Mouse (Mus musculus): ENCODE results near the gene Ccdc82. TPM values are rescaled to one million over a fixed set of nuclear protein-coding genes. Genes with fewer than 3 reads are reported as not detected.

Ccdc82 gene
- 8.3 and 11.1 TPM in 2 replicates for polyA plus RNA-seq (2014; fragmentation: Nextera tagmentation; extraction: Ambion mirVana)

GRCm38 (mm10) chr9:13246815-13247638 is at the start of gene Ccdc82:
Gene Ccdc82 (plus strand): TSS chr9:13246955.
- Histone ChIP-seq H3K27me3 (replicated peaks; ENCODE audit: control insufficient read depth, insufficient read depth, low read length) (no peaks in the 10 kb centered on the region), H3K9me3 (replicated peaks; ENCODE audit: control insufficient read depth, low read length) (no peaks in the 10 kb centered on the region), H3K36me3 (ENCODE audit: control insufficient read depth, insufficient read depth, low read length) (no peaks in the 10 kb centered on the region), H3K4me2 (ENCODE audit: low read length) (peak within 1 kb of the TSS; percentile 81), H3K27ac (ENCODE audit: low read depth, low read length) (peak within 1 kb of the TSS; percentile 63), H3K4me3 (ENCODE audit: low read depth, low read length) (peak within 1 kb of the TSS; percentile 56), H3K4me1 (ENCODE audit: control insufficient read depth, insufficient read depth, low read length) (peaks cover 16% of the 10 kb centered on the region), H3K9ac (ENCODE audit: low read length) (peak within 1 kb of the TSS; percentile 73)
- peak; percentile 92 for DNase-seq (ENCODE audit: low spot score)
- peak; percentile 97 for ATAC-seq
- 2% methylated on average over 34 of the region's 39 CpGs for WGBS

GRCm38 (mm10) chr9:13200079-13200478 is 46.7 kb upstream of the Ccdc82 start:
- Histone ChIP-seq H3K9ac (ENCODE audit: low read length) (no peak overlapping the region), H3K4me3 (ENCODE audit: low read depth, low read length) (no peak overlapping the region), H3K9me3 (replicated peaks; ENCODE audit: control insufficient read depth, low read length) (no peaks in the 10 kb centered on the region), H3K4me1 (ENCODE audit: control insufficient read depth, insufficient read depth, low read length) (no peaks in the 10 kb centered on the region), H3K36me3 (ENCODE audit: control insufficient read depth, insufficient read depth, low read length) (no peaks in the 10 kb centered on the region), H3K4me2 (ENCODE audit: low read length) (no peak overlapping the region), H3K27me3 (replicated peaks; ENCODE audit: control insufficient read depth, insufficient read depth, low read length) (no peaks in the 10 kb centered on the region), H3K27ac (ENCODE audit: low read depth, low read length) (no peak overlapping the region)
- DNase-seq (ENCODE audit: low spot score) (no peak), ATAC-seq (no peak)
- WGBS: 72% methylated on average over 3 of the region's 3 CpGs

DNA sequence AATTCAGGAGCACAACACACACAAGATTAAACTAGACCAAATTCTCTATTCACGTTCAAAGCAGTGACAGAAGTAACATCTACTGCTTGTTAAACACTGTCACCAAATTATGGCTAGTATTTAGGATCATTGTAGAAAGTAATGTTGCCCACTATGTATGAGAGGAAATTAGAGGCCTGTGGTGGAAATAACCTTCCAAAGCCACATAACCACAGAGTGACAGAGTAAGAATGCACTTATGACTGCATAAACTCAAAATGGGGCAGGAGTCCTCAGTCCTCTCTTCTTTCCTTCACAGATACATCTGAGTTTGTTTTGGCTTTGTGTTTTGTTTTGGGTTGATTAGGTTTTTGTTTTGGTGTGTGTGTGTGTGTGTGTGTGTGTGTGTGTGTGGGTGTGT is 43.6 kb upstream of the Ccdc82 start:
- Histone ChIP-seq H3K4me2 (ENCODE audit: low read length) (no peak overlapping the region), H3K27ac (ENCODE audit: low read depth, low read length) (no peak overlapping the region), H3K27me3 (replicated peaks; ENCODE audit: control insufficient read depth, insufficient read depth, low read length) (no peaks in the 10 kb centered on the region), H3K4me1 (ENCODE audit: control insufficient read depth, insufficient read depth, low read length) (no peaks in the 10 kb centered on the region), H3K9ac (ENCODE audit: low read length) (no peak overlapping the region), H3K36me3 (ENCODE audit: control insufficient read depth, insufficient read depth, low read length) (no peaks in the 10 kb centered on the region), H3K9me3 (replicated peaks; ENCODE audit: control insufficient read depth, low read length) (no peaks in the 10 kb centered on the region), H3K4me3 (ENCODE audit: low read depth, low read length) (no peak overlapping the region)
- DNase-seq (ENCODE audit: low spot score) (no peak), ATAC-seq (no peak)
- 90% methylated on average over 1 of the region's 1 CpGs for WGBS

DNA sequence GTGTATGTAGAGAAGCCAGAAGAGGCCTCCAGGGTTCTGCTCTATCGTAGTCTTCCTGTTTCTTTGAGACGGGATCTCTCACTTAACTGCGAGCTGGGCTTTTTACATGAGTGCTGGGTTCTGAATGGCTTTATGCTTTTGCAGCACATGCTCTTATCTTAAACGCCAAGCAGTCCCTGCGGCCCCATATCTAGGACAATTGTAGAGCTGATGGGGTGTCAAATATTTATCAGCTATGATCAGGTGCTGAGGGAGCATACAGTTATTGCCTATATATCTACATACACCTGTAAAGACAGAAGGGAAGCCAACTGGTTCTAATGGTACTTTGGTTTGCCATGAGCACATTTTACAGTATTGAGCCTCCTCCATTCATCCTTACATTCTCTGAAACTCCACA is 43.1 kb upstream of the Ccdc82 start:
- no peaks in the 10 kb centered on the region for H3K9me3 ChIP-seq (replicated peaks; ENCODE audit: control insufficient read depth, low read length)
- H3K27ac ChIP-seq (ENCODE audit: low read depth, low read length): no peak overlapping the region
- H3K27me3 ChIP-seq (replicated peaks; ENCODE audit: control insufficient read depth, insufficient read depth, low read length): no peaks in the 10 kb centered on the region
- ATAC-seq (no peak), DNase-seq (ENCODE audit: low spot score) (no peak)
- H3K36me3 ChIP-seq (ENCODE audit: control insufficient read depth, insufficient read depth, low read length): no peaks in the 10 kb centered on the region
- 91% methylated on average over 5 of the region's 5 CpGs for WGBS
- no peak overlapping the region for H3K4me2 ChIP-seq (ENCODE audit: low read length)
- no peak overlapping the region for H3K9ac ChIP-seq (ENCODE audit: low read length)
- no peaks in the 10 kb centered on the region for H3K4me1 ChIP-seq (ENCODE audit: control insufficient read depth, insufficient read depth, low read length)
- no peak overlapping the region for H3K4me3 ChIP-seq (ENCODE audit: low read depth, low read length)

- H3K4me1 ChIP-seq (ENCODE audit: control insufficient read depth, insufficient read depth, low read length): no peaks in the 10 kb centered on the region
- no peaks in the 10 kb centered on the region for H3K36me3 ChIP-seq (ENCODE audit: control insufficient read depth, insufficient read depth, low read length)
- no peak overlapping the region for H3K27ac ChIP-seq (ENCODE audit: low read depth, low read length)
- no peaks in the 10 kb centered on the region for H3K9me3 ChIP-seq (replicated peaks; ENCODE audit: control insufficient read depth, low read length)
- no peak overlapping the region for H3K9ac ChIP-seq (ENCODE audit: low read length)
- DNase-seq (ENCODE audit: low spot score): no peak
- H3K27me3 ChIP-seq (replicated peaks; ENCODE audit: control insufficient read depth, insufficient read depth, low read length): no peaks in the 10 kb centered on the region
- no peak for ATAC-seq
- WGBS: 41% methylated on average over 2 of the region's 2 CpGs
- no peak overlapping the region for H3K4me2 ChIP-seq (ENCODE audit: low read length)
- H3K4me3 ChIP-seq (ENCODE audit: low read depth, low read length): no peak overlapping the region
Observed at GRCm38 (mm10) chr9:13206369-13206768, 40.4 kb upstream of the Ccdc82 start.

DNA sequence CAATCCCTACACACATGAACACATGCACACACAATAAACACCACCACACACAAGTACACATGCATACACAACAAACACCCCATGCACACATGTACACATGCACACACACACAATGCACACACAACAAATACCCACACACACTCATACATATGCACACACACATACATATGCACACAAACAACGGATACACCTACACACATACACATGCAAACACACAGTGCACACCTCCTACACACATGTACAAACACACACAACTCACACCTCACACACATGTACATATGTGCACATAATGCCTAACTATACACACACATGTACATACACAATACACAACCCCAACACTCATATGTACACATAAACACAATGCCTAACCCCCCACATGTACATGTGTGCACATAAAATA is 20.9 kb upstream of the Ccdc82 start:
- Histone ChIP-seq H3K9me3 (replicated peaks; ENCODE audit: control insufficient read depth, low read length) (no peaks in the 10 kb centered on the region), H3K4me2 (ENCODE audit: low read length) (no peak overlapping the region), H3K27ac (ENCODE audit: low read depth, low read length) (no peak overlapping the region), H3K27me3 (replicated peaks; ENCODE audit: control insufficient read depth, insufficient read depth, low read length) (no peaks in the 10 kb centered on the region), H3K4me1 (ENCODE audit: control insufficient read depth, insufficient read depth, low read length) (no peaks in the 10 kb centered on the region), H3K4me3 (ENCODE audit: low read depth, low read length) (no peak overlapping the region), H3K9ac (ENCODE audit: low read length) (no peak overlapping the region), H3K36me3 (ENCODE audit: control insufficient read depth, insufficient read depth, low read length) (no peaks in the 10 kb centered on the region)
- DNase-seq (ENCODE audit: low spot score): no peak
- ATAC-seq: no peak
- WGBS: 76% methylated on average over 1 of the region's 1 CpGs

- DNase-seq (ENCODE audit: low spot score) (no peak), ATAC-seq (no peak)
- Histone ChIP-seq H3K4me2 (ENCODE audit: low read length) (no peak overlapping the region), H3K9me3 (replicated peaks; ENCODE audit: control insufficient read depth, low read length) (no peaks in the 10 kb centered on the region), H3K9ac (ENCODE audit: low read length) (no peak overlapping the region), H3K36me3 (ENCODE audit: control insufficient read depth, insufficient read depth, low read length) (no peaks in the 10 kb centered on the region), H3K4me1 (ENCODE audit: control insufficient read depth, insufficient read depth, low read length) (no peaks in the 10 kb centered on the region), H3K27ac (ENCODE audit: low read depth, low read length) (no peak overlapping the region), H3K4me3 (ENCODE audit: low read depth, low read length) (no peak overlapping the region), H3K27me3 (replicated peaks; ENCODE audit: control insufficient read depth, insufficient read depth, low read length) (no peaks in the 10 kb centered on the region)
- 25% methylated on average over 4 of the region's 4 CpGs for WGBS
Observed at GRCm38 (mm10) chr9:13230553-13230952, 16.2 kb upstream of the Ccdc82 start.

DNA sequence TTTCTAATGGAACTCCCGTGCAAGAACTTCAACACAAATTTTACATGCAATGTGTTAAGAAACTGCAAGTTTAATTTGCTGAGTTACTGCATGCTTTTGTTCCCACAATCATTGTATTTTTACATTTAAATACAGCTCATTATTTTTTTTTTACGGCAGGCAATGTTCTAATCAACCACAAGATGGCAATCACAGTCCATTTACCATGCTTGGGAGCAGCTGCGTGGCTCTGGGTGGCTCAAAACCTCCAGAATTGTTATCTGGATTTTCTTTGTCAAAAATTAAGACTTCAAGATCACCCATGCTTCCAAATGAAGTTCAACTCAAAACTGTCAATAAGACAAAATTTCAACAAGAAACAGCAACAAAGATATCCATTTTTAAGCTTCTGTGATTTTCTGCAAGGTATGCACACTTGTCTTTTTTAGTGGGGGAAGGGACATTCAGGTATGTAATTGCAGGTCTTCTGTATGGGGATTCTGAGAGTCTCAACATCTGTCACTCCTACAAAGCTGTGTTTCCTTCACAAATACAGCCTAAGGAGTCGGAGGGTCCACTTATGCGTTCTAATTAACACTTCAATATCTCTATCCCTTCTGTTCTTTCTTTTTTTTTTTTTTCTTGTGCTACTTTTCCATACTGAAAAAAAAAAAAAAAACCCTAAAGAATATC is 15.1 kb upstream of the Ccdc82 start:
- WGBS: 17% methylated on average over 5 of the region's 5 CpGs
- DNase-seq (ENCODE audit: low spot score) (peak; percentile 84), ATAC-seq (peak; percentile 86)
- H3K4me3 ChIP-seq (ENCODE audit: low read depth, low read length): no peak overlapping the region
- H3K9me3 ChIP-seq (replicated peaks; ENCODE audit: control insufficient read depth, low read length): no peaks in the 10 kb centered on the region
- no peaks in the 10 kb centered on the region for H3K36me3 ChIP-seq (ENCODE audit: control insufficient read depth, insufficient read depth, low read length)
- H3K9ac ChIP-seq (ENCODE audit: low read length): no peak overlapping the region
- no peak overlapping the region for H3K27ac ChIP-seq (ENCODE audit: low read depth, low read length)
- no peaks in the 10 kb centered on the region for H3K27me3 ChIP-seq (replicated peaks; ENCODE audit: control insufficient read depth, insufficient read depth, low read length)
- H3K4me2 ChIP-seq (ENCODE audit: low read length): no peak overlapping the region
- no peaks in the 10 kb centered on the region for H3K4me1 ChIP-seq (ENCODE audit: control insufficient read depth, insufficient read depth, low read length)

DNA sequence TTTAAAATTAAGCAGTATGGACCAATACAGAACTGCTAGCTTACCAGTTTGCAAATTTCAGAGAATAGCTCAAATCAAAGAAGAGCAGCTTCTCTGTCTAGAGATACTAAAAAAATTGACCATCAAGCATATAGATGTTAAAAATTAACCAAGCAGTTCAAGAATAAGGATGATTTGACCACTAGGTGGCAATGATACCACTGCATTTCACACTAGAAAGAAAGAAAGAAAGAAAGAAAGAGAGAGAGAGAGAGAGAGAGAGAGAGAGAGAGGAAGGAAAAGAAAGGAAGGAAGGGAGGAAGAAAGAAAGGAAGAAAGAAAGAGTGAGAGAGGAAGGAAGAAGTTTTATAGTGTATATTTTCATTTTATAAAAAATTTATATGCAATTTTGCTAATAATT is 4.4 kb upstream of the Ccdc82 start:
- DNase-seq (ENCODE audit: low spot score) (peak; percentile 71), ATAC-seq (no peak)
- Histone ChIP-seq H3K4me2 (ENCODE audit: low read length) (no peak overlapping the region), H3K27me3 (replicated peaks; ENCODE audit: control insufficient read depth, insufficient read depth, low read length) (no peaks in the 10 kb centered on the region), H3K9me3 (replicated peaks; ENCODE audit: control insufficient read depth, low read length) (no peaks in the 10 kb centered on the region), H3K27ac (ENCODE audit: low read depth, low read length) (no peak overlapping the region), H3K36me3 (ENCODE audit: control insufficient read depth, insufficient read depth, low read length) (no peaks in the 10 kb centered on the region), H3K9ac (ENCODE audit: low read length) (no peak overlapping the region), H3K4me1 (ENCODE audit: control insufficient read depth, insufficient read depth, low read length) (peaks cover 12% of the 10 kb centered on the region), H3K4me3 (ENCODE audit: low read depth, low read length) (no peak overlapping the region)

Measured in forebrain, embryonic 14.5 days (tissue).